Mouse (Mus musculus) E14TG2a.4 (cell line): ENCODE data around the gene Btnl6.

ENCODE experiments used
- CTCF ChIP-seq: conservative IDR thresholded peaks from 2 replicates; pipeline ENCODE4 v1.5.1; 2014; ENCODE audit warnings: low read length
- NANOG ChIP-seq: IDR thresholded peaks from 2 replicates; pipeline ENCODE4 v1.6.1; 2014; ENCODE audit warnings: borderline replicate concordance, low read length, mixed read lengths

GRCm38 (mm10) chr17:34475060-34475459 is 42.1 kb downstream of the Btnl6 start:
- TF ChIP-seq CTCF = no peak
- no peak for TF ChIP-seq NANOG
